Mouse (Mus musculus) limb, embryonic 12.5 days (tissue): ENCODE measurements around the gene Ube4b. TPM values are rescaled to one million over a fixed set of nuclear protein-coding genes. Genes with fewer than 3 reads are reported as not detected.

Experiments
- ATAC-seq: fragments of 200-750 bp; cut with Nextera tagmentation; 2 replicates; pipeline ENCODE4 v1.8.0; 2017; ENCODE audit warnings: low read depth, moderate TSS enrichment; ENCODE audit not compliant: insufficient number of reproducible peaks, insufficient read depth, low FRiP score, low TSS enrichment
- H3K27ac ChIP-seq: fragments of 300-500 bp; sonication (generic); 2 replicates; pipeline ENCODE4 v1.5.1; 2016; ENCODE audit warnings: mild to moderate bottlenecking, moderate library complexity
- H3K27me3 ChIP-seq: fragments of 300-500 bp; sonication (generic); 2 replicates; pipeline ENCODE4 v1.6.1; 2016; ENCODE audit warnings: mild to moderate bottlenecking, moderate library complexity
- H3K36me3 ChIP-seq: fragments of 300-500 bp; sonication (generic); 2 replicates; pipeline ENCODE4 v1.6.1; 2016; ENCODE audit warnings: mild to moderate bottlenecking, moderate library complexity
- H3K4me1 ChIP-seq: fragments of 300-500 bp; sonication (generic); replicated peaks from 2 replicates; pipeline ENCODE4 v1.6.1; 2016
- H3K4me2 ChIP-seq: fragments of 300-500 bp; sonication (generic); 2 replicates; pipeline ENCODE4 v1.6.1; 2016; ENCODE audit warnings: mild to moderate bottlenecking, moderate library complexity
- H3K4me3 ChIP-seq: fragments of 300-500 bp; sonication (generic); replicated peaks from 2 replicates; pipeline ENCODE4 v1.5.1; 2016; ENCODE audit warnings: mild to moderate bottlenecking
- H3K9ac ChIP-seq: fragments of 300-500 bp; sonication (generic); replicated peaks from 2 replicates; pipeline ENCODE4 v1.6.1; 2016; ENCODE audit warnings: mild to moderate bottlenecking, moderate library complexity
- H3K9me3 ChIP-seq: fragments of 300-500 bp; sonication (generic); 2 replicates; pipeline ENCODE4 v1.6.1; 2016; ENCODE audit warnings: mild to moderate bottlenecking, moderate library complexity
- WGBS: fragments of 180-500 bp; shearing (Covaris S2); methylation state at CpG from one replicate; pipeline ENCODE4 v1.1.7; 2016; 5-methylcytosine and 5-hydroxymethylcytosine counted together
- polyA plus RNA-seq: library from polyadenylated mRNA; unstranded; fragments of >200 nt; fragmentation: Nextera tagmentation; extraction: Ambion mirVana; gene quantifications from 2 replicates; pipeline ENCODE4 v1.2.1, GENCODE M21; 2016

Ube4b gene
- polyA plus RNA-seq, 1 experiment from 2014 or later = 55.1 TPM

- no peaks in the 10 kb centered on the region for H3K9me3 ChIP-seq
- H3K27me3 ChIP-seq = no peaks in the 10 kb centered on the region
- WGBS = 72% methylated on average over 3 of the region's 3 CpGs
- no peaks in the 10 kb centered on the region for H3K36me3 ChIP-seq
- no peak overlapping the region for H3K4me3 ChIP-seq
- H3K4me2 ChIP-seq = no peak overlapping the region
- no peak for ATAC-seq
- H3K4me1 ChIP-seq = peaks cover 26% of the 10 kb centered on the region
- H3K27ac ChIP-seq = no peak overlapping the region
- H3K9ac ChIP-seq = no peak overlapping the region
Measured at GRCm38 (mm10) chr4:149302136-149302535, 124.4 kb downstream of the Ube4b start.

GRCm38 (mm10) chr4:149296501-149296900 lies 130.0 kb downstream of the Ube4b start:
- no peak overlapping the region for H3K4me2 ChIP-seq
- no peak overlapping the region for H3K27ac ChIP-seq
- no peak overlapping the region for H3K9ac ChIP-seq
- ATAC-seq = no peak
- H3K27me3 ChIP-seq = no peaks in the 10 kb centered on the region
- no peak overlapping the region for H3K4me3 ChIP-seq
- 0 out of 2 replicates have a peak, but pooled peaks cover 5% of the 10 kb centered on the region for H3K36me3 ChIP-seq
- no peaks in the 10 kb centered on the region for H3K9me3 ChIP-seq
- peaks cover 18% of the 10 kb centered on the region for H3K4me1 ChIP-seq
- 94% methylated on average over 2 of the region's 2 CpGs for WGBS

GRCm38 (mm10) chr4:149292984-149293383 lies 133.6 kb downstream of the Ube4b start:
- H3K4me1 ChIP-seq = peaks cover 17% of the 10 kb centered on the region
- no peak overlapping the region for H3K4me3 ChIP-seq
- H3K4me2 ChIP-seq = no peak overlapping the region
- 68% methylated on average over 5 of the region's 5 CpGs for WGBS
- H3K36me3 ChIP-seq = peaks cover 26% of the 10 kb centered on the region
- H3K9me3 ChIP-seq = no peaks in the 10 kb centered on the region
- no peak overlapping the region for H3K27ac ChIP-seq
- ATAC-seq = no peak
- H3K9ac ChIP-seq = no peak overlapping the region
- H3K27me3 ChIP-seq = no peaks in the 10 kb centered on the region

DNA sequence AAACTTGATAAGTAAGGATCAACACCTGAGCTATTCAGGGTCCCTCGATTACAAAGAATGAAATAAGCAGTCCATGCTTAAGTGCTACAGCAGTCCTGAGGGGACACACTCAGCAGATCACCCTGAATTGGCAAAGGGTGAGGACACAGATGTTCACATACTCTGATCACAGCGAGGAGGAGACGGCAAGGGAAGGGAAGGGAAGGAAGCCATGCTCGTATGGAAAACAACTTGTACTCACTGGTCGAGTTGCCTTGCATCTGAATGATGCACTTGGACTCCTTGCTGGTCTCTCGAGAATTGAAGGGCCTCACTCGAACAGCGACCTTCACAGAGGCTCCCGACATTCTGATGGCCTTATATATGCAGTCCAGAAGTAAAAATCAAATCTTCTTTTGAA lies 135.5 kb downstream of the Ube4b start:
- 87% methylated on average over 9 of the region's 9 CpGs for WGBS
- Histone ChIP-seq H3K4me3 (no peak overlapping the region), H3K36me3 (peaks cover 29% of the 10 kb centered on the region), H3K4me2 (no peak overlapping the region), H3K9me3 (no peaks in the 10 kb centered on the region), H3K9ac (no peak overlapping the region), H3K27me3 (no peaks in the 10 kb centered on the region), H3K4me1 (peaks cover 17% of the 10 kb centered on the region), H3K27ac (no peak overlapping the region)
- no peak for ATAC-seq

DNA sequence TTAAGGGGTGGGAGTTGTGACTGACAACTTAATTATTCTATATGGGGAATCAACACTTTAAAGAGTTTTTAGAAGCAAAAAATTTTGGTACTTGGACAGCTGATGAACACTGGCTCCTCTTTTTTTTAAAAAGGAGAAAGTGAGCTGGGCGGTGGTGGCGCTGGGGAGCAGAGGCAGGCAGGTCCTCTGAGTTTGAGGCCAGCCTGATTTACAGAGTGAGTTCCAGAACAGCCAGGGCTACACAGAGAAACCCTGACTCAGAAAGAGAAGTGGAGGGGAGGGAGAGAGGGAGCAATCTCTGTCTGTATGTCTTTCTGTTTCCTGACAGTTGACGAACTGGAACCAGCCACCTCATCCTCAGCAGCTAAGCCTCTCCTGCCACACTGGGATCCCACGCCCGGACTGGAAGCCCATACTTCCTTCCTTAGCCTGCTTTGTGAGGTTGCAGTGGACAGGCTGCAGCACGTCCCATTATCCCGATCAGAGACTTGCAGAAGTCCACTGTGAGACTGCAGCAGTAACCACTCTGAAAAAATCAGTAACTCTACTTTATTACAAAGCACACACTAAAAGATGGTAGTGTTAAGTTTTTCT lies 136.3 kb downstream of the Ube4b start:
- 88% methylated on average over 7 of the region's 7 CpGs for WGBS
- Histone ChIP-seq H3K9me3 (no peaks in the 10 kb centered on the region), H3K4me1 (peaks cover 13% of the 10 kb centered on the region), H3K4me2 (no peak overlapping the region), H3K4me3 (no peak overlapping the region), H3K36me3 (peaks cover 29% of the 10 kb centered on the region), H3K9ac (no peak overlapping the region), H3K27ac (no peak overlapping the region), H3K27me3 (no peaks in the 10 kb centered on the region)
- no peak for ATAC-seq

- 83% methylated on average over 8 of the region's 8 CpGs for WGBS
- ATAC-seq = no peak
- Histone ChIP-seq H3K27me3 (no peaks in the 10 kb centered on the region), H3K36me3 (peaks cover 24% of the 10 kb centered on the region), H3K27ac (no peak overlapping the region), H3K9me3 (no peaks in the 10 kb centered on the region), H3K4me2 (no peak overlapping the region), H3K4me1 (no peaks in the 10 kb centered on the region; the same call in 1 of the 2 replicates), H3K9ac (no peak overlapping the region; the same call in 1 of the 2 replicates), H3K4me3 (no peak overlapping the region)
Measured at GRCm38 (mm10) chr4:149286287-149287137, 140.0 kb downstream of the Ube4b start.

GRCm38 (mm10) chr4:149285691-149286090 lies 140.9 kb downstream of the Ube4b start:
- 98% methylated on average over 1 of the region's 1 CpGs for WGBS
- Histone ChIP-seq H3K4me3 (no peak overlapping the region), H3K9ac (no peak overlapping the region), H3K27me3 (no peaks in the 10 kb centered on the region), H3K27ac (no peak overlapping the region), H3K4me1 (no peaks in the 10 kb centered on the region; the same call in 1 of the 2 replicates), H3K4me2 (no peak overlapping the region), H3K9me3 (no peaks in the 10 kb centered on the region), H3K36me3 (peaks cover 18% of the 10 kb centered on the region)
- ATAC-seq = no peak

DNA sequence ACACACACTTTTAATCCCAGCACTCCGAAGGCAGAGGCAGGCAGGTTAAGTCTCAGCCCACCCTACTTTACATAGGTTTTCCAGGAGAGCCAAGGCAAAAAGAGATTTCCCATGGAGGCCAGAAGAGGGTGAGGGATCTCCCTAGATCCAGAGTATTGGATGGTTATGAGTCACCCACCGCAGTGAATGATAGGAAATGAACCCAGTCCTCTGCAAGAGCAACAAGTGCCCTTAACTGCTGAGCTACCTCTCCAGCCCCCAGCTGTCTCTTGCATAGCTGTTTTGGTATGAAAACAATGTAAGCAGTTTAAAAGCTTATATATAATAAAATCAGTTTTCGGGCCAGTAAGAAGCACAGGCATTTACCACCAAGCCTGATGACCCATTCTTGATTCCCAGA lies 143.5 kb downstream of the Ube4b start:
- Histone ChIP-seq H3K9me3 (no peaks in the 10 kb centered on the region), H3K4me3 (no peak overlapping the region), H3K27ac (no peak overlapping the region), H3K9ac (no peak overlapping the region), H3K4me2 (no peak overlapping the region), H3K27me3 (no peaks in the 10 kb centered on the region), H3K36me3 (0 out of 2 replicates have a peak, but pooled peaks cover 3% of the 10 kb centered on the region), H3K4me1 (no peaks in the 10 kb centered on the region; the same call in 1 of the 2 replicates)
- ATAC-seq = no peak
- 87% methylated on average over 3 of the region's 3 CpGs for WGBS

DNA sequence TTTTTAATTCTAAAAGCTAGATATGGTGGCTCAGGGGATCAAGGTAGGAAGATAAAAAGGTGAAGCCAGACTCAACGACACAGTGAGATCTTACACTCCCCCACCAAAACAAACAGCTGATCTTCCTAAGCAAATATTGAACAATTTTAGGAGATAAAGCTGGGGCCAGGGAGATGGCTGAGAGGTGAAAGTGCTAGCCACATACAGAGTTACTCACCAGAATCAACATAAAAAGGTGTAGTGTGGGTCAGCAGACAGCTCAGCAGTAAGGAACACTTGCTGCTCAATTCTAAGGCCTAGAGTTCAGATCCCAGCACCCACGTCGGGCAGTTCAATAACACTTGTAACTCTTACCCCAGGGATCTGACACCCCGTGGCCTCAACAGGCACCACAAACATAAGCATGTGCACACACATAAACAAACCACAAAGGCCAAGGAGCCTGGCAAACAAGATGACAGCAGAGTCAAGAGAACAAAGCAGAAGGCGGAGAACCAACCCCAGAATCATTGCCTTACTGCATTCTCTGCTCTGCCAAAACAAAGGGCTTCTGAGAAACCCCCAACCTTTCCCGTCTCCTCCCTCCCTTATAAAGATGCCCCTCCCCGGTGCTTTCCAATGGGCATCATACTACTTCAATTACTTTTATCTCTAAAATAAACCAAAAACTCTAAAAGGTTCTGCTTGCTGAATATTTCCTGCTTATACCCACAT lies 144.4 kb downstream of the Ube4b start:
- no peaks in the 10 kb centered on the region for H3K9me3 ChIP-seq
- no peak overlapping the region for H3K4me3 ChIP-seq
- ATAC-seq = no peak
- H3K36me3 ChIP-seq = 0 out of 2 replicates have a peak, but pooled peaks cover 3% of the 10 kb centered on the region
- H3K9ac ChIP-seq = no peak overlapping the region
- H3K4me2 ChIP-seq = no peak overlapping the region
- 83% methylated on average over 7 of the region's 7 CpGs for WGBS
- no peak overlapping the region for H3K27ac ChIP-seq
- peaks cover 7% of the 10 kb centered on the region for H3K4me1 ChIP-seq
- H3K27me3 ChIP-seq = no peaks in the 10 kb centered on the region
